Mouse (Mus musculus): ENCODE measurements around the gene Slu7. TPM values are rescaled to one million over a fixed set of nuclear protein-coding genes. Genes with fewer than 3 reads are reported as not detected.

Slu7 gene
- polyA plus RNA-seq, 1 experiment from 2014 or later = 70.5 TPM

GRCm38 (mm10) chr11:43395073-43395948 lies 38.2 kb upstream of the Slu7 start:
- H3K9ac ChIP-seq (ENCODE audit: low read length) = no peak overlapping the region
- no peaks in the 10 kb centered on the region for H3K27me3 ChIP-seq (replicated peaks; ENCODE audit: control insufficient read depth, insufficient read depth, low read length)
- no peak overlapping the region for H3K4me3 ChIP-seq (ENCODE audit: low read depth, low read length)
- ATAC-seq (no peak), DNase-seq (ENCODE audit: low spot score) (no peak)
- H3K4me1 ChIP-seq (ENCODE audit: control insufficient read depth, insufficient read depth, low read length) = no peaks in the 10 kb centered on the region; the same call in 1 of the 2 replicates
- WGBS = 74% methylated on average over 14 of the region's 14 CpGs
- no peaks in the 10 kb centered on the region for H3K36me3 ChIP-seq (ENCODE audit: control insufficient read depth, insufficient read depth, low read length)
- H3K27ac ChIP-seq (ENCODE audit: low read depth, low read length) = no peak overlapping the region
- H3K9me3 ChIP-seq (replicated peaks; ENCODE audit: control insufficient read depth, low read length) = no peaks in the 10 kb centered on the region
- H3K4me2 ChIP-seq (ENCODE audit: low read length) = no peak overlapping the region

- WGBS = 95% methylated on average over 4 of the region's 4 CpGs
- Histone ChIP-seq H3K36me3 (ENCODE audit: control insufficient read depth, insufficient read depth, low read length) (no peaks in the 10 kb centered on the region), H3K27me3 (replicated peaks; ENCODE audit: control insufficient read depth, insufficient read depth, low read length) (no peaks in the 10 kb centered on the region), H3K4me2 (ENCODE audit: low read length) (no peak overlapping the region), H3K9ac (ENCODE audit: low read length) (no peak overlapping the region), H3K4me1 (ENCODE audit: control insufficient read depth, insufficient read depth, low read length) (no peaks in the 10 kb centered on the region; the same call in 1 of the 2 replicates), H3K4me3 (ENCODE audit: low read depth, low read length) (no peak overlapping the region), H3K9me3 (replicated peaks; ENCODE audit: control insufficient read depth, low read length) (no peaks in the 10 kb centered on the region), H3K27ac (ENCODE audit: low read depth, low read length) (no peak overlapping the region)
- DNase-seq (ENCODE audit: low spot score) (no peak), ATAC-seq (no peak)
Observed at GRCm38 (mm10) chr11:43396246-43396645, 37.3 kb upstream of the Slu7 start.

GRCm38 (mm10) chr11:43396672-43397071 lies 36.9 kb upstream of the Slu7 start:
- Histone ChIP-seq H3K9ac (ENCODE audit: low read length) (no peak overlapping the region), H3K4me2 (ENCODE audit: low read length) (no peak overlapping the region), H3K27ac (ENCODE audit: low read depth, low read length) (no peak overlapping the region), H3K27me3 (replicated peaks; ENCODE audit: control insufficient read depth, insufficient read depth, low read length) (no peaks in the 10 kb centered on the region), H3K9me3 (replicated peaks; ENCODE audit: control insufficient read depth, low read length) (no peaks in the 10 kb centered on the region), H3K4me1 (ENCODE audit: control insufficient read depth, insufficient read depth, low read length) (no peaks in the 10 kb centered on the region; the same call in 1 of the 2 replicates), H3K4me3 (ENCODE audit: low read depth, low read length) (no peak overlapping the region), H3K36me3 (ENCODE audit: control insufficient read depth, insufficient read depth, low read length) (no peaks in the 10 kb centered on the region)
- ATAC-seq = no peak
- peak; percentile 19 for DNase-seq (ENCODE audit: low spot score)
- WGBS = 19% methylated on average over 7 of the region's 7 CpGs

- no peak for DNase-seq (ENCODE audit: low spot score)
- Histone ChIP-seq H3K27ac (ENCODE audit: low read depth, low read length) (no peak overlapping the region), H3K36me3 (ENCODE audit: control insufficient read depth, insufficient read depth, low read length) (no peaks in the 10 kb centered on the region), H3K4me1 (ENCODE audit: control insufficient read depth, insufficient read depth, low read length) (no peaks in the 10 kb centered on the region; the same call in 1 of the 2 replicates), H3K9me3 (replicated peaks; ENCODE audit: control insufficient read depth, low read length) (no peaks in the 10 kb centered on the region), H3K27me3 (replicated peaks; ENCODE audit: control insufficient read depth, insufficient read depth, low read length) (no peaks in the 10 kb centered on the region), H3K4me3 (ENCODE audit: low read depth, low read length) (no peak overlapping the region), H3K9ac (ENCODE audit: low read length) (no peak overlapping the region), H3K4me2 (ENCODE audit: low read length) (no peak overlapping the region)
- no peak for ATAC-seq
- whole genome bisulfite sequencing = 36% methylated on average over 4 of the region's 4 CpGs
Observed at GRCm38 (mm10) chr11:43399297-43399696, 34.2 kb upstream of the Slu7 start.

GRCm38 (mm10) chr11:43400131-43400530 lies 33.4 kb upstream of the Slu7 start:
- H3K4me2 ChIP-seq (ENCODE audit: low read length) = no peak overlapping the region
- H3K9me3 ChIP-seq (replicated peaks; ENCODE audit: control insufficient read depth, low read length) = no peaks in the 10 kb centered on the region; the same call in 1 of the 2 replicates
- WGBS = 79% methylated on average over 1 of the region's 1 CpGs
- no peak overlapping the region for H3K27ac ChIP-seq (ENCODE audit: low read depth, low read length)
- DNase-seq (ENCODE audit: low spot score) = no peak
- no peak overlapping the region for H3K4me3 ChIP-seq (ENCODE audit: low read depth, low read length)
- ATAC-seq = no peak
- no peak overlapping the region for H3K9ac ChIP-seq (ENCODE audit: low read length)
- H3K27me3 ChIP-seq (replicated peaks; ENCODE audit: control insufficient read depth, insufficient read depth, low read length) = no peaks in the 10 kb centered on the region
- no peaks in the 10 kb centered on the region for H3K36me3 ChIP-seq (ENCODE audit: control insufficient read depth, insufficient read depth, low read length)
- no peaks in the 10 kb centered on the region; the same call in 1 of the 2 replicates for H3K4me1 ChIP-seq (ENCODE audit: control insufficient read depth, insufficient read depth, low read length)

- DNase-seq (ENCODE audit: low spot score) = no peak
- Histone ChIP-seq H3K27ac (ENCODE audit: low read depth, low read length) (no peak overlapping the region), H3K9me3 (replicated peaks; ENCODE audit: control insufficient read depth, low read length) (no peaks in the 10 kb centered on the region; the same call in 1 of the 2 replicates), H3K4me2 (ENCODE audit: low read length) (no peak overlapping the region), H3K9ac (ENCODE audit: low read length) (no peak overlapping the region), H3K4me1 (ENCODE audit: control insufficient read depth, insufficient read depth, low read length) (no peaks in the 10 kb centered on the region), H3K27me3 (replicated peaks; ENCODE audit: control insufficient read depth, insufficient read depth, low read length) (no peaks in the 10 kb centered on the region), H3K4me3 (ENCODE audit: low read depth, low read length) (no peak overlapping the region), H3K36me3 (ENCODE audit: control insufficient read depth, insufficient read depth, low read length) (no peaks in the 10 kb centered on the region)
- no peak for ATAC-seq
- WGBS = 88% methylated on average over 15 of the region's 15 CpGs
Observed at GRCm38 (mm10) chr11:43404150-43404807, 29.3 kb upstream of the Slu7 start.

GRCm38 (mm10) chr11:43408888-43409287 lies 24.7 kb upstream of the Slu7 start:
- Histone ChIP-seq H3K36me3 (ENCODE audit: control insufficient read depth, insufficient read depth, low read length) (no peaks in the 10 kb centered on the region), H3K4me1 (ENCODE audit: control insufficient read depth, insufficient read depth, low read length) (no peaks in the 10 kb centered on the region), H3K27ac (ENCODE audit: low read depth, low read length) (no peak overlapping the region), H3K27me3 (replicated peaks; ENCODE audit: control insufficient read depth, insufficient read depth, low read length) (no peaks in the 10 kb centered on the region), H3K9ac (ENCODE audit: low read length) (no peak overlapping the region), H3K9me3 (replicated peaks; ENCODE audit: control insufficient read depth, low read length) (no peaks in the 10 kb centered on the region; the same call in 1 of the 2 replicates), H3K4me2 (ENCODE audit: low read length) (no peak overlapping the region), H3K4me3 (ENCODE audit: low read depth, low read length) (no peak overlapping the region)
- no peak for ATAC-seq
- 90% methylated on average over 2 of the region's 2 CpGs for WGBS
- no peak for DNase-seq (ENCODE audit: low spot score)

- Histone ChIP-seq H3K4me2 (ENCODE audit: low read length) (no peak overlapping the region), H3K4me3 (ENCODE audit: low read depth, low read length) (no peak overlapping the region), H3K27me3 (replicated peaks; ENCODE audit: control insufficient read depth, insufficient read depth, low read length) (no peaks in the 10 kb centered on the region), H3K36me3 (ENCODE audit: control insufficient read depth, insufficient read depth, low read length) (no peaks in the 10 kb centered on the region), H3K9me3 (replicated peaks; ENCODE audit: control insufficient read depth, low read length) (no peaks in the 10 kb centered on the region), H3K27ac (ENCODE audit: low read depth, low read length) (no peak overlapping the region), H3K4me1 (ENCODE audit: control insufficient read depth, insufficient read depth, low read length) (no peaks in the 10 kb centered on the region), H3K9ac (ENCODE audit: low read length) (no peak overlapping the region)
- no peak for ATAC-seq
- DNase-seq (ENCODE audit: low spot score) = no peak
- 80% methylated on average over 7 of the region's 7 CpGs for WGBS
Observed at GRCm38 (mm10) chr11:43410291-43410690, 23.3 kb upstream of the Slu7 start.

GRCm38 (mm10) chr11:43411413-43411812 lies 22.1 kb upstream of the Slu7 start:
- Histone ChIP-seq H3K4me3 (ENCODE audit: low read depth, low read length) (no peak overlapping the region), H3K9ac (ENCODE audit: low read length) (no peak overlapping the region), H3K4me1 (ENCODE audit: control insufficient read depth, insufficient read depth, low read length) (no peaks in the 10 kb centered on the region), H3K4me2 (ENCODE audit: low read length) (no peak overlapping the region), H3K36me3 (ENCODE audit: control insufficient read depth, insufficient read depth, low read length) (no peaks in the 10 kb centered on the region), H3K27me3 (replicated peaks; ENCODE audit: control insufficient read depth, insufficient read depth, low read length) (no peaks in the 10 kb centered on the region), H3K27ac (ENCODE audit: low read depth, low read length) (no peak overlapping the region), H3K9me3 (replicated peaks; ENCODE audit: control insufficient read depth, low read length) (no peaks in the 10 kb centered on the region)
- DNase-seq (ENCODE audit: low spot score) (peak; percentile 61), ATAC-seq (peak; percentile 29; the same call in 1 of the 2 replicates)
- 0% methylated on average over 1 of the region's 1 CpGs for WGBS

Measured in forebrain, embryonic 14.5 days (tissue).